Mouse (Mus musculus) cerebellum, adult 11 months (tissue): ENCODE results near the gene Ank.
"Not testable (repeated sequence)": the region's sequence is repeated elsewhere in the genome, so short reads cannot be mapped to it uniquely, and the experiment has no call there.

Source experiments
- DNase-seq: peaks from one replicate; pipeline ENCODE4 v3.0.0; 2022

Gene Ank

GRCm38 (mm10) chr15:27467641-27468040, 1.2 kb downstream of the Ank start:
- DNase-seq = peak; percentile 56

GRCm38 (mm10) chr15:27468822-27469488, 2.5 kb downstream of the Ank start:
- DNase-seq = no peak

GRCm38 (mm10) chr15:27470346-27470745, 3.9 kb downstream of the Ank start:
- not testable (repeated sequence) for DNase-seq

GRCm38 (mm10) chr15:27472315-27472714, 5.8 kb downstream of the Ank start:
- DNase-seq = no peak

- no peak for DNase-seq
Observed at GRCm38 (mm10) chr15:27475988-27476387, 9.5 kb downstream of the Ank start.

GRCm38 (mm10) chr15:27476671-27477070, 10.2 kb downstream of the Ank start:
- no peak for DNase-seq

- DNase-seq = no peak
Observed at GRCm38 (mm10) chr15:27477159-27477558, 10.7 kb downstream of the Ank start.

GRCm38 (mm10) chr15:27477630-27478029, 11.2 kb downstream of the Ank start:
- DNase-seq = no peak

- DNase-seq = no peak
Observed at GRCm38 (mm10) chr15:27480333-27481015, 14.0 kb downstream of the Ank start.

- no peak for DNase-seq
Observed at GRCm38 (mm10) chr15:27481956-27482355, 15.5 kb downstream of the Ank start.

- no peak for DNase-seq
Observed at GRCm38 (mm10) chr15:27483183-27483582, 16.7 kb downstream of the Ank start.

GRCm38 (mm10) chr15:27485567-27486278, 19.2 kb downstream of the Ank start:
- no peak for DNase-seq

GRCm38 (mm10) chr15:27486279-27486618, 19.8 kb downstream of the Ank start:
- DNase-seq = no peak

- DNase-seq = no peak
Observed at GRCm38 (mm10) chr15:27487059-27487458, 20.6 kb downstream of the Ank start.

GRCm38 (mm10) chr15:27488042-27488441, 21.6 kb downstream of the Ank start:
- peak; percentile 80 for DNase-seq

- DNase-seq = no peak
Observed at GRCm38 (mm10) chr15:27490676-27491075, 24.2 kb downstream of the Ank start.

- no peak for DNase-seq
Observed at GRCm38 (mm10) chr15:27491425-27492070, 25.1 kb downstream of the Ank start.

GRCm38 (mm10) chr15:27492156-27492555, 25.7 kb downstream of the Ank start:
- DNase-seq = no peak

- DNase-seq = no peak
Observed at GRCm38 (mm10) chr15:27492734-27493133, 26.3 kb downstream of the Ank start.

GRCm38 (mm10) chr15:27493516-27493915, 27.0 kb downstream of the Ank start:
- DNase-seq = no peak

- no peak for DNase-seq
Observed at GRCm38 (mm10) chr15:27495981-27496401, 29.5 kb downstream of the Ank start.

- no peak for DNase-seq
Observed at GRCm38 (mm10) chr15:27496596-27497299, 30.3 kb downstream of the Ank start.
